Mouse (Mus musculus) kidney, embryonic 16.5 days (tissue): ENCODE measurements around the gene Taf9b. TPM values are rescaled to one million over a fixed set of nuclear protein-coding genes. Genes with fewer than 3 reads are reported as not detected.

Source experiments
- polyA plus RNA-seq: library from polyadenylated mRNA; unstranded; fragments of >200 nt; fragmentation: Nextera tagmentation; extraction: Ambion mirVana; gene quantifications from 2 replicates; pipeline ENCODE4 v1.2.1, GENCODE M21; 2015

Taf9b gene
- polyA plus RNA-seq, 1 experiment from 2014 or later: 9.6 TPM

Other genes starting within 250 kb of the Taf9b start
- 72.5 and 76.9 TPM in 2 replicates for gene Magt1, start 209.3 kb downstream of the Taf9b start, polyA plus RNA-seq
- gene Cox7b, start 205.5 kb downstream of the Taf9b start, polyA plus RNA-seq: 404 and 413 TPM in 2 replicates
- gene Atp7a, start 193.9 kb downstream of the Taf9b start, polyA plus RNA-seq: 29.0 and 29.4 TPM in 2 replicates
- 0.40 and 0.44 TPM in 2 replicates for gene Tlr13, start 78.0 kb downstream of the Taf9b start, polyA plus RNA-seq
- 357 and 397 TPM in 2 replicates for gene Pgk1, start 34.1 kb downstream of the Taf9b start, polyA plus RNA-seq
- not detected in 2 replicates for gene Fnd3c2, start 34.2 kb upstream of the Taf9b start, polyA plus RNA-seq